Mouse (Mus musculus) sigmoid colon, adult 10 weeks (tissue): Measurements from ENCODE around the gene Olfr1262. TPM values are rescaled to one million over a fixed set of nuclear protein-coding genes. Genes with fewer than 3 reads are reported as not detected.

ENCODE experiments used
- polyA plus RNA-seq: library from polyadenylated mRNA; stranded (reverse); fragments of 350-450 nt; fragmentation: Illumina TruSeq; extraction: RNeasy Lipid Tissue Mini Kit (QIAGEN cat#74804); gene quantifications from one replicate; pipeline ENCODE4 v1.2.3, GENCODE M21; 2014; ENCODE audit warnings: low read depth, low replicate concordance

The Olfr1262 gene
- polyA plus RNA-seq, result not detected

GRCm38 (mm10) chr2:89999845-90000244, at the start of gene Olfr1262:
Gene Olfr1262, plus strand, starts transcription at chr2:90000145.

GRCm38 (mm10) chr2:89974184-89974583, 25.8 kb upstream of the Olfr1262 start, which contains the start of gene Olfr1260:
Gene Olfr1260, plus strand, starts transcription at chr2:89974340.

DNA sequence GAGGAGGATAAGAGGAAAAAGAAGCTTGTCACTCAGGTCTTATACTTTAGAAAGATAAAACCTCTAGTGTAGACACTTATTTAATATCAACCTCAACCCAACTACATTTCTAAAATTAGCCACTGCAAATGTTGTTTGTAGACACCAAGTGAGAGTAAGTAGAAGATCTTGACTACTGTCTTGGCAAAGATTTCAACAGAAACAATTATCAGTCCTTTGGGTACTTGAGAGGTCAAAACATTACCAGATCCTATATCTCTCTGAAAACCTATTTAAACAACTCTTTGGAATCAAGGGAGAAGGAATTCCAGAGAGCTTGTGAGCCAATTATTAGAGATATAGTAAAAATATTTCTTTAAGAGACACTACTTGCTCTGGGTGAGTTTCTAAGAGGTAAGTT, 9.0 kb upstream of the Olfr1262 start, which contains the start of gene Olfr1261:
Gene Olfr1261 (plus strand): TSS at position 301 of the 400 bp plus-strand sequence.

GRCm38 (mm10) chr2:90011831-90012230, 11.9 kb downstream of the Olfr1262 start, which contains the start of gene Olfr1263:
Gene Olfr1263, plus strand, starts transcription at chr2:90012131.

DNA sequence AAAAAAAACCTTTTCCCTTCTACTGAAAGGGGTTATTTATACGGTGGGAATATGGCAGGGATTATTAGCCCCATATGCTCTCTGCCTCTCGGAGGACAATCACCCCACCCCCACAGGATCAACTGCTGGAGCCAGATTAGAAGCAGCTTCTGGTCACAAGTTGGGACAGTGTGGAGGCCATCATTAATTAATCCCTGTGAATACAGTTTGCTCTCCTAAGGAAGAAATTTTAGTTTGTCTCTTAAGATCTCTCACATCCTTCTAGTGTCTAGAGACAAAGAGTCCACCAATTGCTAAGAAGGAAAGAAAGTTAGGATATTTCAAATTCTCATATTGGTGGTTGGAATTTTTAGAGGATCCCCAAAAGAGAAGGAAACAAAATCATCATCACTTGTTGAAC, 25.5 kb downstream of the Olfr1262 start, which contains the start of gene Olfr1264:
Gene Olfr1264 (minus strand): TSS at position 101 of the 400 bp plus-strand sequence.

DNA sequence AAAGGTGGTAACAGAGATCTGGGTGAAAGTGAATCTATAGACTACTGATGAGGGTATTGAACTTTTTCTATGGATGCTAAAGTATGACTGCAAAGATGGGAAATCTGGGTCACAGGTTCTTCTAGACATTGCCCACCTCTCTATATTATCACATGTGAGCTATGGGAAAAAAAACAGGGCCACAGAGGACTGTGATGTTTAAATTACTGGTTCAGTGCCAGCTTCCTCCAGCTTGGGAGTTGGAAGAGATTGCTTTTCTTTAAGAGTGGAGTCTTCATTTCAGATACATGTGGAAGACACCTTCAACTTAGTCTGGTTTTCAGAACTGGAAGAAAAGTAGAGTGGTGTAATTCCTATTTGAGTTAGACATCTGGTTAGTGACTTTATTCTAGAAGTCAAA, 35.1 kb downstream of the Olfr1262 start, which contains the start of gene Olfr1265:
Gene Olfr1265 (plus strand): TSS at position 301 of the 400 bp plus-strand sequence.

Other genes starting within 250 kb of the Olfr1262 start
- gene Olfr1253, start 243.1 kb upstream of the Olfr1262 start, polyA plus RNA-seq, result not detected
- gene Olfr1254, start 206.5 kb upstream of the Olfr1262 start, polyA plus RNA-seq, result not detected
- not detected for gene Olfr1255, start 188.1 kb upstream of the Olfr1262 start, polyA plus RNA-seq
- gene Olfr1256, start 158.6 kb upstream of the Olfr1262 start, polyA plus RNA-seq, result not detected
- gene Olfr48, start 151.9 kb upstream of the Olfr1262 start, polyA plus RNA-seq, result not detected
- not detected for gene Olfr1257, start 121.7 kb upstream of the Olfr1262 start, polyA plus RNA-seq
- gene Olfr1258, start 72.8 kb upstream of the Olfr1262 start, polyA plus RNA-seq, result not detected
- not detected for gene Olfr1259, start 51.5 kb upstream of the Olfr1262 start, polyA plus RNA-seq
- not detected for gene Olfr1260, start 25.8 kb upstream of the Olfr1262 start, polyA plus RNA-seq
- not detected for gene Olfr1261, start 8.9 kb upstream of the Olfr1262 start, polyA plus RNA-seq
- gene Olfr1263, start 12.0 kb downstream of the Olfr1262 start, polyA plus RNA-seq, result not detected
- not detected for gene Olfr1264, start 25.4 kb downstream of the Olfr1262 start, polyA plus RNA-seq
- gene Olfr1265, start 35.2 kb downstream of the Olfr1262 start, polyA plus RNA-seq, result not detected
- not detected for gene Olfr140, start 63.4 kb downstream of the Olfr1262 start, polyA plus RNA-seq
- gene Olfr1269, start 121.3 kb downstream of the Olfr1262 start, polyA plus RNA-seq, result not detected
- gene Olfr32, start 142.2 kb downstream of the Olfr1262 start, polyA plus RNA-seq, result not detected
- not detected for gene Olfr1270, start 152.9 kb downstream of the Olfr1262 start, polyA plus RNA-seq
- gene Olfr1506, start 224.3 kb downstream of the Olfr1262 start, polyA plus RNA-seq, result not detected